Mouse (Mus musculus) bone marrow, adult 2 months (tissue): ENCODE data around the gene Sdsl. TPM values are rescaled to one million over a fixed set of nuclear protein-coding genes. Genes with fewer than 3 reads are reported as not detected.

Experiments used
- H3K27ac ChIP-seq: fragments of 200-500 bp; 2 replicates; pipeline ENCODE4 v1.5.1; 2012; ENCODE audit warnings: low read depth, mild to moderate bottlenecking, control low read depth, inconsistent platforms, low read length; ENCODE audit not compliant: control insufficient read depth, poor library complexity, insufficient read depth
- H3K4me1 ChIP-seq: fragments of 200-500 bp; 2 replicates; pipeline ENCODE4 v1.6.1; 2011; ENCODE audit warnings: low read length; ENCODE audit not compliant: control insufficient read depth, insufficient read depth
- H3K4me3 ChIP-seq: fragments of 200-500 bp; replicated peaks from 2 replicates; pipeline ENCODE3; 2011; ENCODE audit warnings: mild to moderate bottlenecking, low read depth, low read length, control low read depth; ENCODE audit not compliant: control insufficient read depth
- CTCF ChIP-seq: fragments of 200-500 bp; IDR thresholded peaks from 2 replicates; pipeline ENCODE4 v1.5.1; 2011; ENCODE audit warnings: low read length, control low read depth; ENCODE audit not compliant: control insufficient read depth, insufficient read depth
- POLR2A ChIP-seq: fragments of 200-500 bp; IDR thresholded peaks from 2 replicates; pipeline ENCODE4 v1.6.1; 2011; ENCODE audit warnings: low read depth, mild to moderate bottlenecking, control low read depth, low read length, borderline replicate concordance; ENCODE audit not compliant: control insufficient read depth
- WGBS: fragments of 180-500 bp; shearing (Covaris S2); methylation state at CpG from one replicate; pipeline ENCODE4 v1.1.7; 2018; 5-methylcytosine and 5-hydroxymethylcytosine counted together
- polyA plus RNA-seq: library from polyadenylated mRNA; stranded (reverse); fragments of >200 nt; gene quantifications from 2 replicates; pipeline ENCODE4 v1.2.4, GENCODE M21; 2011; ENCODE audit warnings: low replicate concordance; ENCODE audit not compliant: missing spikeins, insufficient read depth, insufficient read length

Gene Sdsl
- polyA plus RNA-seq, 1 experiment = 11.6 TPM

DNA sequence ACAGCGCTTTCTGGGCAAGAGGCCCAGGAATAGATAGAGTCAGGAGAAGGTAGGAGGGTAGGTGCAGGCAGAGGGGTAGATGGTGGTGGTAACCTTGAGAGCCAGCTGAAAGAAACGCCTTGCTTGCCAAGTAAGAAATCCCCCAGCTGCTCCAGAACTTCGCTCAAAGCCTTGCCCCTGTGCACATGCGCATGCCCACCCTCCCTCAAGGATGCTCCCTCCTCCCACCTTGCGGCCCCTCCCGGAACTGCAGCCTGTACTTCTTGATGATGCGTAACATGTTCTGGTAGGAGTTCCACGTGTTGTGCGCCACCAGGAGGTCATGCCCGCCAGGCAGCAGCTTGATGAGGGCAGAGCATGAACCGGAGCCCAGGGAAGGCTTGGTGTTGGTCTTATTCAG is 19.8 kb upstream of the Sdsl start:
- WGBS = 84% methylated on average over 11 of the region's 11 CpGs
- TF ChIP-seq CTCF (no peak), POLR2A (no peak)
- Histone ChIP-seq H3K4me1 (no peaks in the 10 kb centered on the region), H3K4me3 (no peak overlapping the region), H3K27ac (no peak overlapping the region)

DNA sequence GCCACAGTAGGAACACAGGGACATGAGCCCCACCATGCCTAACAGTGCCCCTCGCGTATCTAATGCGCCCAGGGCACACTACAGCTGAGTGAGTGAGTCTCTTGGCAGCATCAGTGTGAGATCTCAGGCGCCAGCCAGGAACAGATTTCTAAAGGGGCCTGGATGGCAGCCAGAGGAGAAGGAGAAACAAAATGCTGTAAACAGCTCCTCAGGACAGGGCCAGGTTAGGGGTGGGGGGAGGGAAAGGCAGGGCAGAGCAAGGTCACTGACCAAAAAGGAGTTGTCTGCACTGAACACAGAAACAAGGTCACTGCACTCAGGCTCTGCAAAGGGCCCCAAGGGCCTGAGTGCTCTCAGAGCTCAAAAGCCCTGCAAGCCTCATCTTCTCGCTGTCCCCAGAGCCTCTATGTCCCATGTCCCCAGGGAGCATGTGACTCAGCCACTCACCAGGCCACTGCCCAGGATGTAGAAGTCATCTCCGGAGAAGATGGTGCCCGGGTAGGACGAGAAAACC is 18.1 kb upstream of the Sdsl start:
- WGBS = 78% methylated on average over 8 of the region's 8 CpGs
- TF ChIP-seq POLR2A (no peak), CTCF (no peak)

DNA sequence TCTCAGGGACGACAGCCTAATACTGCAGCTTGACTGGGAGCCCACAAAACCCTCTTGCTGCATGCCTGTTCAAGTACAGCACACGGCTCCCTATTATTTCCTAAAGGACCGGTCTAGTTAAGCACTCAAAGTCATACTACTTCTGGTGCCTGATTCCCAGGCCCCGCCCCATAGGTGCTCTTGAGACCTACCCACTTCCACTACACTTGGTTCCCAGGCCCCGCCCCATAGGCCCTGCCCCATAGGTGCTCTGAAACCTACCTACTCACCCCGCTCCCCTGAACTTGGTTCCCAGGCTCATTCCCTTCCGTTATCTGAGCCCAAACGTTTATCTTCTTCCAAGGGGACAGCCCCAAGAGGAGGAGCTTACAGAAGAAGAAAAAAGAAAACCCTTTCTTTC is 15.2 kb upstream of the Sdsl start:
- Histone ChIP-seq H3K27ac (no peak overlapping the region), H3K4me3 (no peak overlapping the region), H3K4me1 (no peaks in the 10 kb centered on the region)
- WGBS = 75% methylated on average over 8 of the region's 8 CpGs
- TF ChIP-seq POLR2A = no peak
- no peak for TF ChIP-seq CTCF

More for the DNA sequence above, 18.1 kb upstream of the Sdsl start:
- Histone ChIP-seq H3K27ac (no peak overlapping the region), H3K4me3 (no peak overlapping the region), H3K4me1 (no peaks in the 10 kb centered on the region)

DNA sequence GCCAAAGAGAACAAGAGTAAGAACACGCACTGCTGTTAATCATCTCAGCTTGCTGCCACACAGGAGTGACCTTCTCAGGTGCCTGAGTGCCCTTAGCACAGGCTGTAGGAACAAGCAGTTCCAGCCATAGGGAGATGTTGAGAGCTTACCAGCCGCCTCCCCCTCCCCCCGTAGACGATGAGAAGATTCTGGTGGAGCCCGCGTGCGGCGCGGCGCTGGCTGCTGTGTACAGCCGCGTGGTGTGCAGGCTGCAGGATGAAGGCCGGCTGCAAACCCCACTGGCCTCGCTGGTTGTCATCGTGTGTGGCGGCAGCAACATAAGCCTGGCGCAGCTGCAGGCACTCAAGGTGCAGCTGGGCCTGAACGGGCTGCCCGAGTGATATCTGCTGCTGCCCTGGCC is 10.8 kb upstream of the Sdsl start:
- WGBS = 87% methylated on average over 19 of the region's 19 CpGs

DNA sequence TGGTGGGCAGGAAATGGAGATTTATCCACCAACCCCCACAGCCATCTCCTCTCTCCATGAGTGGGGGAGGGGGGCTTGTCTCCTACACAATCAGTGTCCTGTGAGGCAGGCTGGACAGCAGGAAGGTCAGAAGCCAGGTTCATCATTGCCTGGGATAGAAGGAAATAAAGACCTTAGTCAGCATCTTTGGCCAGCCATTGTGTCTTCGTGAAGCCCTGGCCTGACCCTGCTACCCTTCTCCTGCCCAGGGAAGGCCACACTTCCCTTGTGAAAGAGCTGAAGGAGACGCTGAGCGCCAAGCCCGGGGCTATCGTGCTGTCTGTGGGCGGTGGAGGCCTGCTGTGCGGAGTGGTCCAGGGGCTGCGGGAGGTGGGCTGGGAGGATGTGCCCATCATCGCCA is 8.6 kb upstream of the Sdsl start:
- Histone ChIP-seq H3K4me1 (no peaks in the 10 kb centered on the region), H3K4me3 (no peak overlapping the region), H3K27ac (no peak overlapping the region)
- WGBS = 76% methylated on average over 9 of the region's 9 CpGs
- TF ChIP-seq POLR2A = no peak
- TF ChIP-seq CTCF = no peak

More for the DNA sequence above, 10.8 kb upstream of the Sdsl start:
- Histone ChIP-seq H3K4me1 (no peaks in the 10 kb centered on the region), H3K27ac (no peak overlapping the region), H3K4me3 (no peak overlapping the region)
- no peak for TF ChIP-seq CTCF
- TF ChIP-seq POLR2A = no peak

DNA sequence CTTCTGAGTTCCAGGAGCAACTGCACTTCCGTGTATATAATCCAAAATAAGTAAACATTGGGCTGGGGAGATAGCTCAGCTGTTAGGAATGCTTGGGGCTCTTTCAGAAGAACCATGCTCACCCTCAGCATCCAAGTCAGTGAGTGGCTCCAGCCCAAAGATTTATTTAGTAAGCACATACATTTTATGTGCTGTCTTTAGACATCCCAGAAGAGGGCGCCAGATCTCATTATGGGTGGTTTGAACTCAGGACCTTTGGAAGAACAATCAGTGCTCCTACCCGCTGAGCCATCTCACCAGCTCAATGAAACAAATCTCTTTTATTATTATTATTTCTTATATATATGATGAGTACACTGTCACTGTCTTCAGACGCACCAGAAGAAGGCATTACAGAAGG is 6.9 kb upstream of the Sdsl start:
- WGBS = 54% methylated on average over 4 of the region's 4 CpGs
- Histone ChIP-seq H3K4me1 (no peaks in the 10 kb centered on the region), H3K27ac (no peak overlapping the region), H3K4me3 (no peak overlapping the region)
- TF ChIP-seq CTCF = no peak
- no peak for TF ChIP-seq POLR2A

DNA sequence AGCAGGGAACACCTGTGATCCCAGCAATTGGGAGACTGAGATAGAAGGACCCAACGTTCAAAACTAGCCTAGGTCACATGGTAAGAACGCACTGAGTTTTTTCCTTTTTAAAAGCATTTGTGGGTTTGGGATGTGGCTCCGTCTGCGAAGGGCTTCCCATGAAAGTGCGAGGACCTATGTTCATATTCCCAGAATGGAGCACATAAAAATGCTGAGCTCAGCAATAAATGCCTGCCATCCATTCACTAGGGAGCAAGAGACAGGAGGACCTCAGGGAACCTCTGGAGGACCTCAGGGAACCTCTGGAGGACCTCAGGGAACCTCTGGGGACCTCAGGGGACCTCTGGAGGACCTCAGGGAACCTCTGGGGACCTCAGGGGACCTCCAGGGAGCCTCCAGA is 5.4 kb upstream of the Sdsl start:
- Histone ChIP-seq H3K4me3 (no peak overlapping the region), H3K27ac (no peak overlapping the region), H3K4me1 (no peaks in the 10 kb centered on the region)
- TF ChIP-seq POLR2A (no peak), CTCF (no peak)
- 83% methylated on average over 5 of the region's 5 CpGs for WGBS

DNA sequence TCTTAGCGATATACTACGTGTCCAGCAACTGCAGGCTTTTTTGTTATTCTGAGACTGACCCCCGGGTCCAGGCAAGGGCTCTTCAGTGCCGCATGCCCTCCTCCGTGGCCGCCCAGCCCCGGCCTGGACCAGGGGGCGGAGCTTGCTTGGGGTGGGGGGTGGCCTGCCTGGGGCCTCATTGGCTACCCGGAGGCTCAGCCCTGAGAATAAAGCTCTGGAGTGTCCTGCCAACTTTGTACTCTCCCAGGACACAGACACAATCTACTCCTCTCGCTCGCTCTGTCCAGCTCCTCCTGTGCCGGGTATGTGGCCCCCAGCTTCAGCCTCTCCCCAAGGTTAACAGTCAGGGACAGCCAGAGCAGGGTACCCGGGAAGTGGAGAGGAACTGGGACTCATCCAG is 3.7 kb upstream of the Sdsl start, which contains the start of gene Sds:
Sds (plus strand) TSS at position 231 of the 400 bp plus-strand sequence.
- WGBS = 32% methylated on average over 13 of the region's 13 CpGs
- no peak within 1 kb of the TSS for H3K4me3 ChIP-seq

DNA sequence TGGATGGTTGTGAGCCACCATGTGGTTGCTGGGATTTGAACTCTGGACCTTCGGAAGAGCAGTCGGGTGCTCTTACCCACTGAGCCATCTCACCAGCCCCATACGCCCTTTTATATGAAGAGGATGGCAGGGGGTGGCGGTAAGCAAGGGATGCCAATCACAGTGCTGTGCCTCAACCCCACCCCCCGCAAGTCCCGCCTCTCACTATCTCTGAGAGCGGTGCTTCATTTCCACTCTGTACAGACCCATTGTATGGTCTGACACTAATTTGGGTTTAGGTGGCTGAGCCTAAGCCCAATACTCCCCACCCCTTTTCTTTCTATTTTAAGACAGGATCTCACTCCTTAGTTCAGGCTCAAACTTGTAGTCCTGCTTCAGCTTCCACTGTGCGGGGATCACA is 3.3 kb upstream of the Sdsl start:
- TF ChIP-seq CTCF = no peak
- TF ChIP-seq POLR2A = no peak
- Histone ChIP-seq H3K4me3 (no peak overlapping the region), H3K27ac (no peak overlapping the region), H3K4me1 (no peaks in the 10 kb centered on the region)
- WGBS = 66% methylated on average over 8 of the region's 8 CpGs

More for the DNA sequence above, 3.7 kb upstream of the Sdsl start, which contains the start of gene Sds:
- TF ChIP-seq CTCF (no peak), POLR2A (no peak)
- Histone ChIP-seq H3K4me1 (no peaks in the 10 kb centered on the region), H3K27ac (no peak within 1 kb of the TSS)
